Mouse (Mus musculus) ovary, adult 10 weeks (tissue): ENCODE results near the gene Lypd5. TPM values are rescaled to one million over a fixed set of nuclear protein-coding genes. Genes with fewer than 3 reads are reported as not detected.

Experiments
- polyA plus RNA-seq: library from polyadenylated mRNA; stranded (reverse); fragments of 350-450 nt; fragmentation: Illumina TruSeq; extraction: RNeasy Lipid Tissue Mini Kit (QIAGEN cat#74804); gene quantifications from one replicate; pipeline ENCODE4 v1.2.3, GENCODE M21; 2014

Lypd5 gene
- not detected for polyA plus RNA-seq

GRCm38 (mm10) chr7:24348896-24349295 lies at the start of gene Lypd5:
Gene Lypd5 (plus strand): TSS chr7:24349196.

DNA sequence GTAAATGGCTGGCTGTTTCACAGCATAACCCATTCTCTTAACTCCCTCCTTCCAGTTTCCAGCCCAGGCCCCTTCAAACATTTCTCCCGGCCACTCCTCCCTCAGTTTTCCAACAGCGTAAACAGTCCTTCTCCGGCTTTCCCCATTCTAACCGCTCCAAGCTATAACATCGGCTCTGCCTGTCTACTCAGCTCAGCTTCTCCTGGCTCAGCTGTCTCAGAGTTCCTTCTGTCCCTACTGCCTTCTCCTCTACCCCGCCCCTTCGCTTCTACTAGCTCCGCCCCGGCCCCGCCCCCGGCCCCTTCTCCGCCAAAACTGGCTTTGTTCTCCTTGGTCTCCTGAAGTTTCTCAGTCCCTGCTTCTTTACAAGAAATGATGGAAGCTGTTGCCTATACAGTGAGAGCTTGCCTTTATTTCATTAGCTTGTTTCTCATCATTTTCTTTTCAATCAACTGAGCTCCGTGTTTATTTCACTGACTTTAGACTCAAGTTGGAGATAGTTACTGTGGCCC lies 48.2 kb upstream of the Lypd5 start, which contains the start of gene Zfp61:
TSS of gene Zfp61 (minus strand) at position 462 of the 512 bp plus-strand sequence.

GRCm38 (mm10) chr7:24316567-24317092 lies 32.4 kb upstream of the Lypd5 start, which contains the start of gene Zfp94:
Gene Zfp94 (minus strand): TSS chr7:24316666.

GRCm38 (mm10) chr7:24333304-24333986 lies 15.6 kb upstream of the Lypd5 start, which contains the start of gene Tescl:
Gene Tescl (minus strand): TSS chr7:24333936.

DNA sequence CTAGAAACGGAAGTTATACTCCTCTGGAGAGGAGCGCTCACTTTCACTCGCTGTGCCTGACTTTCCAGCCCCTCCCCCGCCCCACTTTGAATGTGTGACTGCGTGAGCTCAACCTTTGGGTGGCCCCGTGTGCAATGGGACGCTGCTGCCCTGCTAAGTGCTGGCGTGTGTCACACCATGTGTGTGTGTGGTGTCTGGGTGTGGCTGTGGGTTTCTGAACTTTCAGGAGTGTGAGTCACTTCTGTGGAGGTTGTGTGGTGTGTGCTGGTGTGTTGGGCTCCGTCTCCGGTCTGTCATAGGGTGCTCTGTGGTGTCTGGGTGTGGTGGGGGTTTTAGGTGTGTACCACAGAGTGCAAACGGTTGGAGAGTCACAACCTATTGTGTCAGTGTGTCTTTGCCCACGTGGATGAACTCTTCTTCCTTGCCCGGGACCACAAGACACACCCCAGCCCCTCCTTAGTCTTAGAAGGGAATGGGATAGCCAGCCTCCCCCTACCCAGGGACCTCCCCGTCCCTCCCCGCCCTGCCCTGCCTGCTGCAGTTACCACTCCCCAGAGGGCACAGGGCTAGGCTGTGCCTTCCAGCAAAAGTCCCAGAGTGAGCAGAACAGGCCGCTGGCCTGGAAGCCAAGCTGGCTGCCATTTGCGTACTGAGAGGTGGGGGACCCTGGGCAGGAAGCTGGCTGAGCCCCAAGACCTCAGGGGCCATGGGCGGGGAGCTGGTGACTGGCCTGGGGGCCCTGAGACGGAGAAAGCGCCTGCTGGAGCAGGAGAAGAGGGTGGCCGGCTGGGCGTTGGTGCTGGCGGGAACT lies 20.9 kb downstream of the Lypd5 start, which contains the start of gene Kcnn4:
TSS of gene Kcnn4 (plus strand) at position 533 of the 811 bp plus-strand sequence.

GRCm38 (mm10) chr7:24399256-24400081 lies 50.5 kb downstream of the Lypd5 start, which contains the start of gene Smg9:
Gene Smg9 (plus strand): TSS chr7:24399619.

Other genes with a start within 250 kb of the Lypd5 start
- gene Zfp112, start 236.9 kb upstream of the Lypd5 start, polyA plus RNA-seq, result 1.4 TPM
- 4.8 TPM for gene Zfp235, start 215.0 kb upstream of the Lypd5 start, polyA plus RNA-seq
- 2.3 TPM for gene Zfp114, start 174.1 kb upstream of the Lypd5 start, polyA plus RNA-seq
- gene Zfp111, start 137.8 kb upstream of the Lypd5 start, polyA plus RNA-seq, result 14.2 TPM
- gene Zfp109, start 111.6 kb upstream of the Lypd5 start, polyA plus RNA-seq, result 5.6 TPM
- 7.8 TPM for gene Zfp108, start 94.4 kb upstream of the Lypd5 start, polyA plus RNA-seq
- 3.8 TPM for gene Zfp93, start 78.8 kb upstream of the Lypd5 start, polyA plus RNA-seq
- 11.3 TPM for gene Zfp61, start 48.0 kb upstream of the Lypd5 start, polyA plus RNA-seq
- 2.2 TPM for gene Zfp94, start 32.5 kb upstream of the Lypd5 start, polyA plus RNA-seq
- not detected for gene Tescl, start 15.3 kb upstream of the Lypd5 start, polyA plus RNA-seq
- gene Kcnn4, start 21.1 kb downstream of the Lypd5 start, polyA plus RNA-seq, result not detected
- not detected for gene Smg9, start 50.4 kb downstream of the Lypd5 start, polyA plus RNA-seq
- gene Irgc1, start 103.1 kb downstream of the Lypd5 start, polyA plus RNA-seq, result not detected
- 1.0 TPM for gene Plaur, start 113.3 kb downstream of the Lypd5 start, polyA plus RNA-seq
- 0.34 TPM for gene Cadm4, start 132.8 kb downstream of the Lypd5 start, polyA plus RNA-seq
- 0.80 TPM for gene Zfp428, start 157.8 kb downstream of the Lypd5 start, polyA plus RNA-seq
- gene AC161166.1, start 163.3 kb downstream of the Lypd5 start, polyA plus RNA-seq, result not detected
- 7.8 TPM for gene Irgq, start 181.5 kb downstream of the Lypd5 start, polyA plus RNA-seq
- not detected for gene Pinlyp, start 196.9 kb downstream of the Lypd5 start, polyA plus RNA-seq
- 0.88 TPM for gene Xrcc1, start 197.1 kb downstream of the Lypd5 start, polyA plus RNA-seq
- gene Ethe1, start 238.3 kb downstream of the Lypd5 start, polyA plus RNA-seq, result 0.31 TPM
- gene Zfp575, start 238.4 kb downstream of the Lypd5 start, polyA plus RNA-seq, result not detected